In the genomic region with DNA sequence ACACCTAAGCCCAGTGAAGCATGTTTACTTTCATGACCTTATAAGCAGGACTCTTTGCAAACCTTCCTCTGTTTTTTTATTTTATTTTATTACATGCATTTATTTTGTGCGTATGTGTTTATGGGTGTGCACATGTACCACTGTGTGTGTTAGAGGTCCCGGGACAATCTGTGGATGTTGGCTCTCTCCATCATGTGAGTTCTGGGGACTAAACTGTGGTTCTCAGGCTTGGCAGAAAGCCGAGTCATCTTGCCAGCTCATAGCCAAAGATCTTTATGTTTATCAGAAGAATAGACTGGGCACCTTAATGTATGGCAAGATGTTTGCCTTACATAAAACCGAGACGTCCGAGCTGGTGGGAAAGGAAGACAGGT, we compare ENCODE assay signal across 11 mouse cellular contexts. TPM values are rescaled to one million over a fixed set of nuclear protein-coding genes. Genes with fewer than 3 reads are reported as not detected.
DNase-seq lines count a peak whose midpoint lies in the region; ATAC-seq lines count a peak whose summit lies in the region.
"Had no signal": no experiment of that assay in that cellular context is flagged by ENCODE, and none has a peak within 500 bp of the region (broad histone marks: within the 10 kb centered on the region; RNA-seq: fewer than 3 reads in every experiment).

No protein-coding gene starts in this region.

- no peak overlapping the region for H3K9ac ChIP-seq in heart, embryonic 13.5 days
- H3K9ac ChIP-seq in lung, embryonic 16.5 days (ENCODE audit: low read length) = no peak overlapping the region
- H3K9ac ChIP-seq in intestine, embryonic 15.5 days = no peak overlapping the region
- H3K9ac ChIP-seq in stomach, embryonic 14.5 days (replicated peaks; ENCODE audit: low read depth, low read length) = no peak overlapping the region

- peak overlapping the region; percentile 13; the same call in 1 of the 2 replicates for H3K4me3 ChIP-seq in heart, embryonic 13.5 days
- no peak overlapping the region for H3K4me3 ChIP-seq in lung, embryonic 16.5 days (ENCODE audit: low read length)
- no peak overlapping the region for H3K4me3 ChIP-seq in intestine, embryonic 15.5 days (replicated peaks)
- no peak overlapping the region for H3K4me3 ChIP-seq in stomach, embryonic 14.5 days (ENCODE audit: low read depth, low read length)

- peaks cover 28% of the 10 kb centered on the region for H3K4me1 ChIP-seq in heart, embryonic 13.5 days
- H3K4me1 ChIP-seq in lung, embryonic 16.5 days (replicated peaks; ENCODE audit: control insufficient read depth, insufficient read depth, low read length) = peaks cover 31% of the 10 kb centered on the region
- peaks cover 29% of the 10 kb centered on the region for H3K4me1 ChIP-seq in intestine, embryonic 15.5 days (replicated peaks)
- peaks cover 20% of the 10 kb centered on the region for H3K4me1 ChIP-seq in stomach, embryonic 14.5 days (ENCODE audit: control insufficient read depth, insufficient read depth, low read length)

- 39% methylated on average over 6 of the region's 6 CpGs for WGBS in heart, embryonic 13.5 days
- WGBS in lung, embryonic 16.5 days = 24% methylated on average over 6 of the region's 6 CpGs
- 51% methylated on average over 6 of the region's 6 CpGs for WGBS in intestine, embryonic 15.5 days
- 42% methylated on average over 6 of the region's 6 CpGs for WGBS in stomach, embryonic 14.5 days

- no peaks in the 10 kb centered on the region for H3K36me3 ChIP-seq in heart, embryonic 13.5 days
- H3K36me3 ChIP-seq in lung, embryonic 16.5 days (ENCODE audit: control insufficient read depth, insufficient read depth, low read length) = no peaks in the 10 kb centered on the region
- H3K36me3 ChIP-seq in intestine, embryonic 15.5 days = no peaks in the 10 kb centered on the region
- no peaks in the 10 kb centered on the region for H3K36me3 ChIP-seq in stomach, embryonic 14.5 days (ENCODE audit: control insufficient read depth, insufficient read depth, low read length)

- no peaks in the 10 kb centered on the region for H3K9me3 ChIP-seq in heart, embryonic 13.5 days
- H3K9me3 ChIP-seq in lung, embryonic 16.5 days (ENCODE audit: control insufficient read depth, low read length) = no peaks in the 10 kb centered on the region
- H3K9me3 ChIP-seq in intestine, embryonic 15.5 days = no peaks in the 10 kb centered on the region
- H3K9me3 ChIP-seq in stomach, embryonic 14.5 days (ENCODE audit: control insufficient read depth, low read depth, low read length) = no peaks in the 10 kb centered on the region

- H3K4me2 ChIP-seq in heart, embryonic 13.5 days = peak overlapping the region; percentile 60
- H3K4me2 ChIP-seq in lung, embryonic 16.5 days (ENCODE audit: low read depth, low read length) = peak overlapping the region; percentile 35; the same call in 1 of the 2 replicates
- 0 out of 2 replicates have a peak overlapping the region, but pooled peaks have one; percentile 28 for H3K4me2 ChIP-seq in intestine, embryonic 15.5 days (replicated peaks)
- no peak overlapping the region for H3K4me2 ChIP-seq in stomach, embryonic 14.5 days (replicated peaks; ENCODE audit: low read depth, low read length)

- no peak for ATAC-seq in heart, embryonic 13.5 days (ENCODE audit: extremely low read depth, insufficient number of reproducible peaks, low FRiP score, low TSS enrichment)
- ATAC-seq in lung, embryonic 16.5 days (ENCODE audit: low read depth) = peak; percentile 46
- no peak for ATAC-seq in intestine, embryonic 15.5 days
- no peak for ATAC-seq in stomach, embryonic 14.5 days (ENCODE audit: insufficient number of reproducible peaks, insufficient read depth, low FRiP score, low read depth)

- DNase-seq in heart, adult 8-10 months (ENCODE audit: low spot score) = no peak
- no peak for DNase-seq in lung, postnatal 25 days (ENCODE audit: low spot score)
- no peak for DNase-seq in layer of hippocampus, adult 8-10 months (ENCODE audit: low spot score in 2 of 2)
- no peak for DNase-seq in frontal cortex, postnatal 25 days (ENCODE audit: low spot score in 2 of 2)
- DNase-seq: adrenal gland, adult 2 months; cerebellum, adult 8-10 months; right cerebral cortex, adult 18-20 months had no signal

- peak overlapping the region; percentile 86 for H3K27ac ChIP-seq in heart, embryonic 13.5 days (replicated peaks)
- peak overlapping the region; percentile 96 for H3K27ac ChIP-seq in lung, embryonic 16.5 days (ENCODE audit: low read length)
- peak overlapping the region; percentile 73 for H3K27ac ChIP-seq in intestine, embryonic 15.5 days
- peak overlapping the region; percentile 91; the same call in 1 of the 2 replicates for H3K27ac ChIP-seq in stomach, embryonic 14.5 days (ENCODE audit: low read length)

- no peaks in the 10 kb centered on the region for H3K27me3 ChIP-seq in heart, embryonic 13.5 days (replicated peaks)
- H3K27me3 ChIP-seq in lung, embryonic 16.5 days (ENCODE audit: control insufficient read depth, insufficient read depth, low read depth, low read length) = no peaks in the 10 kb centered on the region
- H3K27me3 ChIP-seq in intestine, embryonic 15.5 days (replicated peaks) = no peaks in the 10 kb centered on the region
- no peaks in the 10 kb centered on the region for H3K27me3 ChIP-seq in stomach, embryonic 14.5 days (ENCODE audit: control insufficient read depth, insufficient read depth, low read length)

RNA-seq across cellular contexts. Expression of a gene that starts 27.8 kb away (rescaled TPM):
- 14.5 and 15.2 TPM in 2 replicates for polyA plus RNA-seq in heart, embryonic 13.5 days (2015; fragmentation: Nextera tagmentation; extraction: Ambion mirVana)
- total RNA-seq in heart, adult 8-10 months (2022) = 10 to 100 TPM; 22.9 to 25.7 (median 23.7) TPM
- 54.2 and 58.1 TPM in 2 replicates for polyA plus RNA-seq in lung, embryonic 16.5 days (2015; fragmentation: Nextera tagmentation; extraction: Ambion mirVana)
- polyA plus RNA-seq in intestine, embryonic 15.5 days (2015; fragmentation: Nextera tagmentation; extraction: Ambion mirVana) = 21.1 and 22.9 TPM in 2 replicates
- polyA plus RNA-seq in stomach, embryonic 14.5 days (2014; fragmentation: Nextera tagmentation; extraction: Ambion mirVana) = 29.7 and 31.2 TPM in 2 replicates
- 10 to 100 TPM; 50.9 to 62.2 (median 57.3) TPM for total RNA-seq in layer of hippocampus, adult 8-10 months (2022)
